Mouse (Mus musculus): ENCODE measurements around the gene Pdpk1. TPM values are rescaled to one million over a fixed set of nuclear protein-coding genes. Genes with fewer than 3 reads are reported as not detected.

The Pdpk1 gene
- polyA plus RNA-seq, 1 experiment from 2014 or later, result 61.9 TPM

DNA sequence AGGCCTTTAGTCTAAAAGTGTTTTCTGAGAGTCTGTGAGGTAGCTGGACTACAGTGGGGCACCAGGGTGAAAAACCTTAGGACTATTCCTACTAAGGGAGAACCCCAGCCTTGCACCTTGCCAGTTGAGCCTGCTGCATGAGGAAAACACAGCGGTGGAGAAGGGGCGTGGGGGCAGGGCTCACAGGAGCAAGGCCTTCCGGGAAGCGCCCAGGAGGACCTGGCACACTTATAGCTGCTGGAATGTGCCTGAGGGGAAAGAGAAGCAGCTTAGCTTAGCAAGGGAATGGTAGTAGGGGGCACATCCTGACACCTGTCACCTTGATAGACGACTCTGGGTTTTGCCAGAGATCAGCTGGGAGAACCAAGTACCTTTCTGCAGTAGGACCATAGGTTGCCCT is 10.7 kb upstream of the Pdpk1 start:
- 87% methylated on average over 5 of the region's 5 CpGs for WGBS
- H3K9ac ChIP-seq (replicated peaks), result no peak overlapping the region
- no peak for ATAC-seq (replicated peaks)
- H3K4me2 ChIP-seq (replicated peaks), result no peak overlapping the region
- no peak overlapping the region for H3K27ac ChIP-seq (replicated peaks)
- H3K4me3 ChIP-seq, result no peak overlapping the region
- no peaks in the 10 kb centered on the region for H3K27me3 ChIP-seq
- peaks cover 18% of the 10 kb centered on the region for H3K4me1 ChIP-seq
- peaks cover 8% of the 10 kb centered on the region; the same call in 1 of the 2 replicates for H3K36me3 ChIP-seq
- no peaks in the 10 kb centered on the region for H3K9me3 ChIP-seq

GRCm38 (mm10) chr17:24157526-24157925 is 6.8 kb upstream of the Pdpk1 start:
- WGBS, result 94% methylated on average over 4 of the region's 4 CpGs
- Histone ChIP-seq H3K9ac (replicated peaks) (no peak overlapping the region), H3K36me3 (no peaks in the 10 kb centered on the region), H3K4me2 (replicated peaks) (no peak overlapping the region), H3K27ac (replicated peaks) (no peak overlapping the region), H3K27me3 (no peaks in the 10 kb centered on the region), H3K4me1 (peaks cover 7% of the 10 kb centered on the region), H3K4me3 (no peak overlapping the region), H3K9me3 (no peaks in the 10 kb centered on the region)
- ATAC-seq (replicated peaks), result no peak

DNA sequence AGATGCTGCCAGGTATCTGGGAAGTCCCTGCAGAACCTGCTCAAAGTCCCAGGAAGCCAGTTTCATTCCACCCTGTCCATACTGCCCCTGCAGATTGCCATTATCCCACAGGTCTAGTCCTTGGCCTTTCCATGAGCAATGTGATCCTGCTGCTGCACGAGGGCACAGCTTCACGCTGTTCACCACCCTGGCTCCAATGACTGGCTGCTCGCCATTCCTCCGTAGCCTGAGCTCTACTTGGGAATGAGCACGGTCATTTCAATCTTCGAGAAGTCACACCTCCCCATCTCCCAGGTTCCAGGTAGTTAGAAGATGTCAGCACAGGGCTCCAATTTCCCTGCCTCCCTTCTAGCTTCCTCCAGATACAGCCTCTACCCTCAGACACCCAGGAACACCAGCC is 6.4 kb upstream of the Pdpk1 start:
- Histone ChIP-seq H3K27me3 (no peaks in the 10 kb centered on the region), H3K9me3 (no peaks in the 10 kb centered on the region), H3K27ac (replicated peaks) (no peak overlapping the region), H3K9ac (replicated peaks) (no peak overlapping the region), H3K4me2 (replicated peaks) (no peak overlapping the region), H3K4me3 (no peak overlapping the region), H3K4me1 (0 out of 2 replicates have a peak, but pooled peaks cover 3% of the 10 kb centered on the region), H3K36me3 (no peaks in the 10 kb centered on the region)
- WGBS, result 88% methylated on average over 6 of the region's 6 CpGs
- no peak for ATAC-seq (replicated peaks)

DNA sequence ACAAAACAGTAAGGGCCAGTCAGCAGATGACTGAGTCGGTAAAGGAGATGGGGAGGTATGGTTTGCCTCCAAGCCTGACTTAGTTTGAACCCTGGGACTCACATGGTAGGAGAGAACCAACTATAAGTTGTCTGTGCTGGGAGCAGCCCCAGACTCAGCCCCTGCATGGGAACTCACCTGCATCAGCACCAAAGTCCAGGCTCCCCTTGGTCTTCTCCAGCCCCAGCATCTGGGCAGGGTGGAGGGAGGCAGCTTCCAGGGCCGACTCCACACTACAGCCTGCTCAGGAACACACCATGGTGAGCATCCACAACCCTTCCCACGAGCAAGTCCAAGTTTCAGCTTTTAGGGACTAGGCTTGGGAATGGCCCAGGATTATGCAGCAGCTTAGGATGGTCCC is 5.7 kb upstream of the Pdpk1 start:
- H3K9ac ChIP-seq (replicated peaks), result no peak overlapping the region
- no peak overlapping the region for H3K4me3 ChIP-seq
- no peaks in the 10 kb centered on the region for H3K27me3 ChIP-seq
- no peak for ATAC-seq (replicated peaks)
- H3K4me2 ChIP-seq (replicated peaks), result no peak overlapping the region
- 94% methylated on average over 3 of the region's 3 CpGs for WGBS
- no peaks in the 10 kb centered on the region for H3K36me3 ChIP-seq
- H3K4me1 ChIP-seq, result peaks cover 5% of the 10 kb centered on the region
- no peak overlapping the region for H3K27ac ChIP-seq (replicated peaks)
- no peaks in the 10 kb centered on the region for H3K9me3 ChIP-seq

DNA sequence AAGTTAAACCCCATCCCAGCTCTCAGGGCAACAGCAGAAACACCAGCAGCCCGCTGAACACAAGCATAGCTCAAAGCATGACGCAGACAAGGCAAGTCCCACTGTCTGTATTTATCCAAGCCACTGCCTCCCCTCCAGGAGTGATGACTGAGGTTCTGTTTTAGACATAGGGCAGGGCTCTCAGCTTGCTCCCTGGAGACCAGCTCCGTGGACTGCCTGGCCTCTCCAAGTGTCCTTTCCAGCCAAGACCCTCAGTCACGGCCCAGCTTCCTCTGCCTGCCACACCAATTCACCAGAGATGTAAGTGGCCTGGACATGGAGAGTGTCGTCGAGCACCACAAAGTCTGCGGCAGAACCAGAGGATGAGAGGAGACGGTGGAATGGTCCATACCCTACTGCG is 5.0 kb upstream of the Pdpk1 start:
- Histone ChIP-seq H3K27ac (replicated peaks) (no peak overlapping the region), H3K4me3 (no peak overlapping the region), H3K36me3 (no peaks in the 10 kb centered on the region), H3K4me2 (replicated peaks) (no peak overlapping the region), H3K9ac (replicated peaks) (no peak overlapping the region), H3K27me3 (no peaks in the 10 kb centered on the region), H3K9me3 (no peaks in the 10 kb centered on the region), H3K4me1 (peaks cover 5% of the 10 kb centered on the region)
- no peak for ATAC-seq (replicated peaks)
- WGBS, result 94% methylated on average over 9 of the region's 9 CpGs

- ATAC-seq (replicated peaks), result no peak
- Histone ChIP-seq H3K9ac (replicated peaks) (no peak overlapping the region), H3K36me3 (no peaks in the 10 kb centered on the region), H3K9me3 (no peaks in the 10 kb centered on the region), H3K4me3 (no peak overlapping the region), H3K4me2 (replicated peaks) (no peak overlapping the region), H3K4me1 (peaks cover 5% of the 10 kb centered on the region), H3K27me3 (no peaks in the 10 kb centered on the region), H3K27ac (replicated peaks) (no peak overlapping the region)
- WGBS, result 73% methylated on average over 3 of the region's 3 CpGs
Observed at GRCm38 (mm10) chr17:24154463-24154862, 3.7 kb upstream of the Pdpk1 start.

- WGBS, result 2% methylated on average over 26 of the region's 26 CpGs
Observed at GRCm38 (mm10) chr17:24151890-24152563, 1.3 kb upstream of the Pdpk1 start.

GRCm38 (mm10) chr17:24151382-24151781 is 658 bp upstream of the Pdpk1 start:
- Histone ChIP-seq H3K36me3 (no peaks in the 10 kb centered on the region), H3K4me2 (replicated peaks) (peak overlapping the region; percentile 59), H3K9me3 (no peaks in the 10 kb centered on the region), H3K27ac (replicated peaks) (no peak overlapping the region), H3K9ac (replicated peaks) (no peak overlapping the region), H3K27me3 (no peaks in the 10 kb centered on the region), H3K4me3 (no peak overlapping the region), H3K4me1 (peaks cover 5% of the 10 kb centered on the region)
- no peak for ATAC-seq (replicated peaks)
- WGBS, result 13% methylated on average over 7 of the region's 7 CpGs

More at GRCm38 (mm10) chr17:24151890-24152563, 1.3 kb upstream of the Pdpk1 start:
- H3K27ac ChIP-seq (replicated peaks), result no peak overlapping the region
- peak overlapping the region; percentile 59 for H3K4me2 ChIP-seq (replicated peaks)
- H3K9me3 ChIP-seq, result no peaks in the 10 kb centered on the region
- peak overlapping the region; percentile 29 for H3K4me3 ChIP-seq
- no peaks in the 10 kb centered on the region for H3K36me3 ChIP-seq
- peak overlapping the region; percentile 22 for H3K9ac ChIP-seq (replicated peaks)
- H3K27me3 ChIP-seq, result no peaks in the 10 kb centered on the region
- peaks cover 5% of the 10 kb centered on the region for H3K4me1 ChIP-seq
- peak; percentile 82 for ATAC-seq (replicated peaks)

DNA sequence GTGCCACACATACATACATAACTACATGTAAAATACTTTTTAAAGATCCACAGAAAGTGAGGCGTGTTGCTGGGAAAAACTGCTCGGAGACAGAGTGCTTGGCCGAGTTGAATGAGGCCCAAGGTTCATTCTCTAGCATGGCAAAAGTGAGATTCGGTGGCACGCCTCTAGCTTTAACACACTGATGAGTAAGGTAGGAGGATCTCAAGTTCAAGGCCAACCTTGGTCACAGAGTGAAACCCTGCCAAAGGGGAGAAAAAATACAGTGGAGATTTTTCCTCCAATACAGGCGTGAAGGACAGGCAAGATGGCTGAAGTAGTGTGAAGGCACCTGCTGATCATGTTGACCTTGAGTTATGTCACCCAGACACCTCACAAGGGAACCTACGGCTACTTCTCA is 1.3 kb downstream of the Pdpk1 start:
- Histone ChIP-seq H3K36me3 (no peaks in the 10 kb centered on the region), H3K9ac (replicated peaks) (no peak overlapping the region), H3K9me3 (no peaks in the 10 kb centered on the region), H3K4me2 (replicated peaks) (no peak overlapping the region), H3K27ac (replicated peaks) (no peak overlapping the region), H3K27me3 (no peaks in the 10 kb centered on the region), H3K4me1 (peaks cover 5% of the 10 kb centered on the region), H3K4me3 (no peak overlapping the region)
- no peak for ATAC-seq (replicated peaks)
- WGBS, result 90% methylated on average over 7 of the region's 7 CpGs

GRCm38 (mm10) chr17:24142897-24143296 is 7.8 kb downstream of the Pdpk1 start:
- no peaks in the 10 kb centered on the region for H3K27me3 ChIP-seq
- H3K9ac ChIP-seq (replicated peaks), result no peak overlapping the region
- no peaks in the 10 kb centered on the region for H3K36me3 ChIP-seq
- H3K4me3 ChIP-seq, result no peak overlapping the region
- no peak for ATAC-seq (replicated peaks)
- no peak overlapping the region for H3K4me2 ChIP-seq (replicated peaks)
- WGBS, result 50% methylated on average over 2 of the region's 2 CpGs
- peaks cover 31% of the 10 kb centered on the region for H3K4me1 ChIP-seq
- no peak overlapping the region for H3K27ac ChIP-seq (replicated peaks)
- no peaks in the 10 kb centered on the region for H3K9me3 ChIP-seq

DNA sequence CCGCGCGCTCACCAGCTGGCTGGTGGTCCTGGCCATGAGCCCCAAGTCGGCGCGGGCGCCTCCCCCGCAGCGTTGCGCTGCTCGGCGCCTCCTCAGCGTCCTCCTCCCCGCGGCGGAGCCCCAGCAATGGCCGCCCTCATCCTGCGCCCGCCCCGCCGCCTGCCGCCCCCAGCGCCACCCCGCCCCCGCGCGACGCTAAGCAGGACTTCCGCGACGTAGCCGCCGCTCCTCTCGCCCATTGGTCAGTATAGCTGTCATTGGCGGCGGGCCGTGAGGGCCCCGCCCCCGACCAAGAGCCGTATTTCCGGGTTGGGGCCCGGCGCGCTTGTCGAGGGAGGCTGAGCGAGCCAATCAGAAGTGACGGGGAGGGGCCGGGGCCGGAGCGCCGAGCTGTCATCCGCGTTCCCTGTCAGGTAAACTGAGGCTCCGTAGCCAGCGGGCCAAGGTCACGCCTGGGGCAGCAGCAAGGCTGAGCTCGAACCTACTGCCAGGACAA is 9.3 kb downstream of the Pdpk1 start:
- Histone ChIP-seq H3K4me2 (replicated peaks) (peak overlapping the region; percentile 95), H3K4me1 (peaks cover 34% of the 10 kb centered on the region), H3K27me3 (no peaks in the 10 kb centered on the region), H3K4me3 (peak overlapping the region; percentile 97), H3K9ac (replicated peaks) (peak overlapping the region; percentile 94), H3K36me3 (no peaks in the 10 kb centered on the region), H3K9me3 (no peaks in the 10 kb centered on the region), H3K27ac (replicated peaks) (peak overlapping the region; percentile 88)
- peak; percentile 98 for ATAC-seq (replicated peaks)
- WGBS, result under 1% methylated on average over 28 of the region's 57 CpGs

DNA sequence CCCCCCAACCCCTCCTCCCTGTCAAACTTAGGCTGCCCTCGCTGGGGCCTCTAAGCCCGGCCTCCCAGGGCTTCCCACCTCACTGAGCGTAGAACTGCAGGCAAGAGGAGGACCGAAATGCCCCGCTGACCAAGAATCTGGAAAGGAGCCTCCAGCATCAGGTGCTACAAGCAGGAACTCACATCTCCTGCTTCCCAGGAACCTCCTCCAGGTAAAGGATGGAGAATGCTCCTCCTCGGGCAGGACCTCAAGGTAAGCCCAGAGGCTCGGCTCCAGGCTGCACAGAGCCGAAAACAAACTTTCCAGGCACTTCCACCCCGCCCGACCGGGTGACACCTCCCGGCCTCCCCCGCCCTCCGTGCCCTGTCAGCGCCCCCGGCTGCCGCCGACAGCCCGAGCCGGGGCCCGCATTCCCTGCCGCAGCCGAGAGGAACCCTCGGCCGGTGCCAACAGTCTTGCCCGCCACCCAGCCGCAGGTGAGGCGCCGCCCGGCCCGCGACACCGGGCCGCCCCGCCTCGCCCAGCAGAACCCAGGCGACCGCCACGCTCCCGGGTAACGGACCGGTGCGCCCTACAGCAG is 9.8 kb downstream of the Pdpk1 start:
- no peaks in the 10 kb centered on the region for H3K27me3 ChIP-seq
- no peaks in the 10 kb centered on the region for H3K9me3 ChIP-seq
- H3K36me3 ChIP-seq, result no peaks in the 10 kb centered on the region
- H3K4me2 ChIP-seq (replicated peaks), result peak overlapping the region; percentile 95
- H3K27ac ChIP-seq (replicated peaks), result peak overlapping the region; percentile 88
- 2% methylated on average over 41 of the region's 43 CpGs for WGBS
- H3K4me1 ChIP-seq, result peaks cover 34% of the 10 kb centered on the region
- H3K9ac ChIP-seq (replicated peaks), result peak overlapping the region; percentile 94
- ATAC-seq (replicated peaks), result peak; percentile 39
- peak overlapping the region; percentile 97 for H3K4me3 ChIP-seq

Data from forebrain, embryonic 15.5 days (tissue).